Mouse (Mus musculus): ENCODE measurements at regions not wholly inside any gene's neighbourhood (a gene's known extent, or its start where the extent isn't known, plus 50 kb on each side); places are given as distances from the start of the nearest gene placed in this dataset.

- Histone ChIP-seq H3K27me3 (no peaks in the 10 kb centered on the region), H3K27ac (replicated peaks) (no peak overlapping the region), H3K4me3 (replicated peaks) (no peak overlapping the region), H3K4me1 (replicated peaks) (no peaks in the 10 kb centered on the region), H3K36me3 (replicated peaks) (no peaks in the 10 kb centered on the region), H3K9ac (no peak overlapping the region), H3K4me2 (no peak overlapping the region), H3K9me3 (replicated peaks) (no peaks in the 10 kb centered on the region)
- WGBS (ENCODE audit: insufficient replicate concordance): 45% methylated on average over 1 of the region's 1 CpGs
- ATAC-seq (ENCODE audit: insufficient read depth): no peak
Observed at GRCm38 (mm10) chr5:16487969-16488368, 65.3 kb upstream of the Hgf start.

GRCm38 (mm10) chr5:16489803-16490202 is 63.5 kb upstream of the Hgf start:
- H3K9ac ChIP-seq: no peak overlapping the region
- H3K9me3 ChIP-seq (replicated peaks): no peaks in the 10 kb centered on the region
- ATAC-seq (ENCODE audit: insufficient read depth): no peak

GRCm38 (mm10) chr5:16499891-16500290 is 53.4 kb upstream of the Hgf start:
- Histone ChIP-seq H3K27me3 (no peaks in the 10 kb centered on the region), H3K36me3 (replicated peaks) (no peaks in the 10 kb centered on the region), H3K4me3 (replicated peaks) (no peak overlapping the region), H3K27ac (replicated peaks) (no peak overlapping the region), H3K4me1 (replicated peaks) (no peaks in the 10 kb centered on the region), H3K9me3 (replicated peaks) (no peaks in the 10 kb centered on the region), H3K9ac (no peak overlapping the region), H3K4me2 (no peak overlapping the region)
- WGBS (ENCODE audit: insufficient replicate concordance): 61% methylated on average over 7 of the region's 7 CpGs
- no peak for ATAC-seq (ENCODE audit: insufficient read depth)

More at GRCm38 (mm10) chr5:16489803-16490202, 63.5 kb upstream of the Hgf start:
- no peaks in the 10 kb centered on the region for H3K36me3 ChIP-seq (replicated peaks)
- H3K4me2 ChIP-seq: no peak overlapping the region
- no peaks in the 10 kb centered on the region for H3K4me1 ChIP-seq (replicated peaks)
- no peaks in the 10 kb centered on the region for H3K27me3 ChIP-seq
- H3K27ac ChIP-seq (replicated peaks): no peak overlapping the region
- no peak overlapping the region for H3K4me3 ChIP-seq (replicated peaks)

All from liver, embryonic 15.5 days (tissue).